Mouse (Mus musculus): Measurements from ENCODE around the gene Serpina3m.
"Not testable (repeated sequence)": the region's sequence is repeated elsewhere in the genome, so short reads cannot be mapped to it uniquely, and the experiment has no call there.

The Serpina3m gene

DNA sequence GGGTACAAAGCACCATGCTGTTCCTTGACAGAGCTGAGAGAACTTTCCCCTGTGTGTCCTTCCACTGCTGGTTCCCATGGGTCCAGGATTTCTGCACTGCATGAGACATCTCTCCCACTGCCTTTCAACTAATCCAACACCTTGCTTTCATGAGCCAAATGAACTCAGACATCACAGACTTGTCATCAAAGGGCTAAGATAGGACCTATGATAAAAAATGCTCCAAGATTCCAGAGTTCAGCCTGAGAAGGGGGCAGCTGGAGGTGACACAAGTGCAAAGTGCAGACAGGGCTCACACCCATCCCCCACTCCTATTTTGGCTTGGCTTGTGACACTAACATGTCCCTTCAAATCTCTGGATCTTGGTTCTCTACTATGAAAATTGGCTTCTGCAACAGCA lies 50.2 kb downstream of the Serpina3m start:
- DNase-seq (ENCODE audit: low spot score), result no peak

DNA sequence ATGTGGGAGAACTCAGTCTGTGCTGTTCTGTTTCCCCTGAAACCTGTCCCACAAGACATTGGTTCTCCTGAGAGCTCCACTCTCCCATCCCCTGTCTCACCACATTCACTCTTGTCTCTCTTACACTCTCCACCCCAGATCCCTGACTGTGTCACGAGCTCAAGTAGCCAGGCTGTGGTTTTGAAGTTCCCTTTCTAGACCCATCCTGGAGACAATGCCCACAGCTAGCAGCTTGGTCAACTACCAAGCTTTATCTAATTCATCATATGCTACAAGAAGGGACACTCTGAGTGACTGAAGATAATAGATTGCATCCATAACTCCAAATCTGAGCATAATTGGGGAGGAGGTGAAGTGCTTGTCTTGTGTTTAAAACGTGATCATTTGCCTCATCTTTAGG lies 52.8 kb downstream of the Serpina3m start:
- DNase-seq (ENCODE audit: low spot score), result not testable (repeated sequence)

DNA sequence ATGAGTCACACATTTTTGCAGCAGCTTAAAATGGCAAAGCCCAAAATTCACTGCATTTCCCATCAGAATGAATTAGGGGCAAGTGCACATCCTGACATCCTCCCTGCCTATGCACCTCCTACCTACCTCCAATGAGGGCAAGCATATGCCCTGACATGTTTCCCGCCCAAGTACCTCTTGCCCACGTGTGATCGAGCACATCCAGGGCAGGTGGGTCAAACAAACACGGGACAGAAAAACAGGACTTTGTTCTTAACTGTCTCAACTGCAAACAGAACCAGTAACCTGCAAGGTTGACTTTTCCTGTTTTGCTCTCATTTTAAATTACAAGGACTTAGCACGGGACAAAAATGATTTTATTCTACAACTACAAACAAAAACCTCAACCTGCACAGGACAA lies 65.7 kb downstream of the Serpina3m start:
- no peak for DNase-seq (ENCODE audit: low spot score)

GRCm38 (mm10) chr12:104406454-104406885 lies 68.2 kb downstream of the Serpina3m start, which contains the start of gene Serpina3n:
Serpina3n (plus strand) TSS chr12:104406729.
- no peak for DNase-seq (ENCODE audit: low spot score)

DNA sequence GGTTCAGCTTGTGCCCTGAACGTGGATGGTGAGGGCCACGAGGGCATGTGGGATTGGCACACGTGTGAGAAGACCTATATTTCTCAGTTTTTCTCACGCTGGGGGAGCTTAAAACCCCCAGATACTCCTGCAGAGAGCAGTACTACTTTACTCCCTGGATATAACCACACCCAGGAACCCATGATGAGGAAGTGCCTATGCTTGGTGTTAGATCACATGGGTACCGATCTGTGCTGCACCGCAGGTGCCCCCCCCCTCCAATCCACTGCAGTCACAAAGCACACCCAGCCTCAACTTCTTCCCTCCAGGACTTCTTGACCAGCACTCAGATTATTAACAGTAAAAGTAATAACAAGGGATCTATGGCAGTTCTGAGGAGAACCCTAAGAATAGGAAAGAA lies 74.2 kb downstream of the Serpina3m start:
- no peak for DNase-seq (ENCODE audit: low spot score)

GRCm38 (mm10) chr12:104414576-104414975 lies 76.3 kb downstream of the Serpina3m start:
- no peak for DNase-seq (ENCODE audit: low spot score)

DNA sequence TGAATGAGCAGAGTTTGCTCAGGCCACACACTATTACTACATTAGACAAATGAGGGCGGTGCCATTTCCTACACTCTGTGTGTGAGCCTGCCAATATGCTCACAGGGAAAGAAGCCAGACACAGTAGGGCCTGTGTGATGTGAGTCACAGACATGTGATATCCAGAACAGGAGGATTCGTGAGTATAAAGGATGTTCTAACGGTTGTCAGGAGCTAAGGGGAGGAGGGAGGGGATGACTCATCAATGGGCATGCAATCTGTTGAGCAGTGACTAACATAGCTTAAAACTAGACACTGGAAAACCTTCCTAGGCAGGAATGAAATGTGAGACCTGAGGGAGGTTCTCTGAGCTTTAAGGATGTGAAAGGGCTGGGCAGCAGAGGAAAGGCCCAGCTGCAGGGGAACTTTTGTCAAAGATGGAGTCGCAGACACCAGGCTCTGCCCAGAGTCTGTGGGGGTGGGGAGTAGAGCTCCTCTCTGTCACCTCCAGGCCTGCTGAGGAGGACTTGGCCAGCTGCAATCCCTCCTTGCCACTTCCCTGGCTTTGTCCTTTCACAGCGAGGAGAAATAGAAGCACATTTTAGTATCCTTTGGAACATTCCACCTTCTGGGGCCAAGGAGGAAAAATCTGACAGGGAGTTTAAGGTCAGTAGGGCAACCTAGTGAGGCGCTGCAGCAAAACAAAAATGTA lies 77.5 kb downstream of the Serpina3m start:
- DNase-seq (ENCODE audit: low spot score), result no peak

GRCm38 (mm10) chr12:104418340-104419135 lies 80.3 kb downstream of the Serpina3m start:
- DNase-seq (ENCODE audit: low spot score), result peak; percentile 28

DNA sequence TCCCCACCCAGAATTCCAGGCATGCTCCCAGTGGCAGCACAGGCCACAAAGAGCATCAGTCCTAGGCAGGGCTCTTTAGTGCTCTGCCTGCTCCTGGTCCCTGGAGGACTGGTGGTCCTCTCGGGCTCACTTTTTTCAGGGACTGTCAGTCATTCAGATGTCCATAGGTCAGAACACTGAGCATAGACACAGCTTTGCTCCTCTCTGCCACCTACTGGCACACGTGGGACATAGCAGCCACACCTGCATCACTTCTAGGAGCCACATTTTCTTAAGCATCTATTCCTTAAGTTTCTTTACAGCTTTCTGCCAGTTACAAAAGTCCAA lies 80.8 kb downstream of the Serpina3m start:
- no peak for DNase-seq (ENCODE audit: low spot score)

DNA sequence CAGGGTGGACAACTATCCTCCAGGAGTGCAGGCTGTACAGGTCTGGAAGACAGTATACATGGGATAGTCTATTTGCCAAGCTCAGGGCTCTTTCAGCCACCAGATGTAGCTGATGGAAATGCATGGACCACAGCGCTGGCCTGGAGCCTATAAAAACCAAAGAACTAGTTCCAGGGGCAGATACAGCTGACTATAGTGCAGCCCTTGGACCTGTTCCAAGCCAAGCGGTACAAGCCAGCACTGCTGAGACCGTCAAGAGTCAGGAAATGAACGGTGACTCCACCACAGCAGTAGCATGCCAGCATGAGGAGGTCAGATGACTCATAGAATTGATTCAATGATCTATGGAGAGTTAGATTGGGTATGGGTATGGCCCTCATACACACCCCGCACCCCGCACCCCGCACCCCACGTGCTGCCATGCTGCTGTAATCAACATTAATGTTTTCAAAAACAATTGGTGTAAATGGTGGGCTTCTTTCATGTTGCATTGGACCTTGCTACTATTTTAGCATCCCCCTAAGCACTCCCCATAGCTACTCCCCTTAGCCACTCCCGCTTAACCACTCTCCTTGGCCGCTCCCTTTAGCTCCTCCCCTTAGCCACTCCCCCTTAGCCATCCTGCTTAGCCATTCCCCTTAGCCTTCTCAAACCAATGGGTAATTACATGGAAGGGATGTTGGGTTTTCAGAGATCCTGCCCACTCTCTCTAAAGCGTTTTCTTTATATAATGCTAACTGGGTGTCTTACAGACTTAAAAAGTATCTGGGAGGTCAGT lies 84.5 kb downstream of the Serpina3m start:
- no peak for DNase-seq (ENCODE audit: low spot score)

DNA sequence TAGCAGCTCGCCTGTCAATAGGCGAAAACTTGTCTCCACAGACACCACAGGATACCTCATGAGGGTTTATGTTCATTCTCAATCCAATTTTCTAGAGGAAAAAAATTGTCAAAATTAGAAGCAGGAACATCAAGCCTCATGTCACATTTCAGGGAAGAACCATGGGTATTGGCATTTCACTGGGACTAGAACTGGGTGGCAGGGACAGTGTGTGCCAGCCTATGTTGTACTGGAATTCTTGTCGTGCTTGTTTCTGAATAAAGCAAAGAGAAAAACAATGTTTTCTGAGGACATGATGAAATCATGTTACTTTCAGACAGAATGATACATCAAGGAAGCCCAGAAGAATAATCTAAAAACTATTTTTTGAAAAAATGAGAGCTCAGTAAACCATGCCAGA lies 87.3 kb downstream of the Serpina3m start:
- DNase-seq (ENCODE audit: low spot score), result no peak

- DNase-seq (ENCODE audit: low spot score), result no peak
Measured at GRCm38 (mm10) chr12:104426915-104427314, 88.6 kb downstream of the Serpina3m start.

GRCm38 (mm10) chr12:104431359-104431758 lies 93.1 kb downstream of the Serpina3m start:
- DNase-seq (ENCODE audit: low spot score), result no peak

DNA sequence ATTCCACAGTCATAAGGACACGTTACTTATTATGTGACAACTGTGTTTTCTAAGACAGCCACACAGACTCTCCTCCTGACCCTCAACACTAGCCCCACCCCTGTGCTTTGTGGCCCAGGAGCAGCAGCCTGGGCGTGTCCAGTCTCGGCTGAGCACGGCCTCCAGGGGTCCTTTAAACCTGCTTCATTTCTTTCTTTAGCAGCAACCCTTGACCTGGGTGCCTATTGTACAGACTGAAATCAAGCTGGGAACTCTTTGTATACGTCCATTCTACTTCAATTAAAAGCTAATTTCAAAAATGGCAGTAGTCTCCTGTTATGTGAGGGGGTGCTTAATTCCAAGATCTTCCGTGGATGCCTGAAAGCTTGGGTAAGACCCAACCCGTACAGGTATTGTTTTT lies 94.9 kb downstream of the Serpina3m start:
- no peak for DNase-seq (ENCODE audit: low spot score)

DNA sequence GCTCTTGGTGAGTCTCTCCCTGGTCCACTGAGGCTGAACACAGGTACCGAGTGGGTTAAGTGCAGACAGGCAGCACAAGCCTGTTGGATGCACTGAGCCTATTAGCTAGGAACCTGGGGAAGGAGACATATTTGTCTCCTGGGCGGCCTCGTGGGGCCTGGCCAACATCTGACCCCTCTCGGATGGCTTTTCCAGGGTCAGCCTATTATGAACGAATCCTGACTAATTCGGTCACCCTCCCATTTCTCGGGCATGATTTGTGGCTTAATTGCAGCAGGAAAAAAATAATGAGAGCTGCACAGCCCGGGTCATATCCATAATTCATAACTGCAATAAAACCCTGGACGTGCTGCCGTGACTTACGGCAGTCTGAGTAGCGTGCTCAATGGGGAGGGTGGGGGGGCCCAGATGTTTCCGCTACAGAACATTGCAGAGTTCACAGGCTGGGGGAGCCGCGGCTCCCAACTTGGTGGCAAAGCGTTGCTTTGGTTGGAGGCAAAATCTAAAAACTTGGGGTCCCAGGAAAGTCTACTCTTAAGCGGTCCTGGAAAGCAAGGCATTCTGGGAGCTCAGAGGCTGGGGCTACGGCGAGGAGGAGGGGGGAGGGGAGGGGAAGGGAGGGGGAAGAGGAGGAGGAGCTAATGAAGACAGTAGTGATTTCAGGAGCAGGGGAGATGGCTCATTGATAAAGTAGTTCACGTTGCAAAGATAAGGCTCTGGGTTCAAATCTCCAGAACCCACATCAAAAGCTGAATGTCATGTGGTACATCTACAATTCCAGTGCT lies 95.9 kb downstream of the Serpina3m start:
- DNase-seq (ENCODE audit: low spot score), result no peak

DNA sequence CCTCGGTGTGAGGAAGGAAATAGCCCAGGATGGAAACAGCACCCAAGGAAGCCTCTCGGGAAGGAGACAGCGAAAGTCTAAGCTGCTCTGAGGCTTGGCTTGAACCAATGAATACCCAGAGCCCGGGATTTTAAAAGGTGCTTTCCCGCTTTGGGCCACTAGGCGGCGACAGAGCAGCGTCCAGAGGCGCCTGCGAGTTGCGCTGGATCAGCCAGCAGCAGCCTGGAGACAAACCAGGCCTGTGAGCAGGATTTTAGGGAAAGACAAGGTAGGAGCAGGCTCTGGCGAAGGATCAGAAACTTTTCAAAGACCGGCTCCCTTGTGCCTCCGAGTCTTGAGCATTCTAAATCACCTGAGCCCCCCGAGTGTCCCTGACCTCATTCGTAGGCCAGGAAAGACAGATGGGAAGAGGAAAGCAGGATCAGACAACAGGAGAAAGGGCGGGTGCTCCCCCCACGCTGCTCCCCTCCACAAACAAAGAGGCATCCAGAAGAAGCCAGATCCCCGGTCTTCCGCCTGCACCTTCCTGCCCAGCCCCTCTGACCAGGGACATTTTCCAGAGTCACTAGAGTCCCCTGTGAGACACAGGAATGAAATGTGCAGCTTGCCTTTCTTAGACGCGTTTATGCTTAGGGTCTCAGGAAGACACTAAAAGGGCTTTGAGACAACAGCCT lies 101.9 kb downstream of the Serpina3m start:
- DNase-seq (ENCODE audit: low spot score), result no peak

DNA sequence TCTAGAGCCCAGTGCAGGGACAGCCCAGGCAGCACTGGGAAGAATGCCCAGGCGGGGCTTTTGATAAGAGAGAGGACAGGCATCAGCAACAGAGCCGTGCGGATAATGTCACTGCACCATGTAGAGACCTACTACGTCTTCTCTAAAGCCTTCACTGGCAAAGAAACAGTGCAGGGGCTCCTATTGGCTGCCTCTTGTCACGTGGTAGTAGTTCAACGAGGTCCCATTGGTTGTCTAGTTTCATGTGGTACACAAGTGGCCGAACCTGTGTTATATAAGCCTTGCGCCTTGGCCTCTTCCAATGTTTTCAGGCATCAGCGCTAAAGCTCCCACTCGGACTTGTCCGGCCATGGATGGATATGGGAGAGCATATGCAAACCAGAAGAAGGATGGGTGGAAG lies 105.4 kb downstream of the Serpina3m start:
- DNase-seq (ENCODE audit: low spot score), result no peak

All from spleen, adult 12 weeks (tissue).